Mouse (Mus musculus) ES-Bruce4 (cell line): Measurements from ENCODE around the gene Cd40.

Experiments used
- CTCF ChIP-seq: IDR thresholded peaks from one replicate; pipeline ENCODE4 v1.8.1; 2011; ENCODE audit warnings: low read depth, low read length
- EP300 ChIP-seq: IDR thresholded peaks from 2 replicates; pipeline ENCODE4 v1.6.1; 2011; ENCODE audit warnings: low read depth, low read length; ENCODE audit not compliant: insufficient read depth
- POLR2A ChIP-seq: IDR thresholded peaks from one replicate; pipeline ENCODE4 v1.8.1; 2011; ENCODE audit warnings: low read length; ENCODE audit not compliant: insufficient read depth

DNA sequence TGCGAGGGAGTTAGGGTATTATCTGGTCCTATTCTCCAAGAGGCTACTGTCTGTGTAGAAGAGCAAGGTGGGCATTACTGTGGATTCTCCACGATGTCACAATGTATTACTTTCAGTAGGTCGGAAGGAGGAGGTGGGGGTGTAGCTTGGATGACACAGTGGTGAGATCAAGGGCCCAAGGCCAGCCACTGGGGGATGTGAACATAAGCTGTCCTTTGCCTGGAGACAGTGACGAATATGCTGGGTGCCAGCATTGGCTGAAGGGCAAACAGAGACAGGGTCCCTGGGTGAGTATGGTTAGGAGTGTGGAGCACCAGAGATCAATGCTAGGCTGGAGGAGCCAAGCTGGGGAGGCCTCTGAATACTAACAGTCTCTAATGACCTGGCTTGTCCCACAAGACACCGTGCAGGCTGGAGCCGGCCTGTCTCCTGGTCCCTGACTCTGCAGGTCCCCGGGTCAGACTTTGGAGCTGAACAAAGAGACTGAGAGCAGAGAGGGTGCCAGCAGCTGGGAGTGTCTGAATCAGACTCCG lies 36.1 kb downstream of the Cd40 start:
- TF ChIP-seq CTCF (no peak), EP300 (no peak), POLR2A (no peak)
